In the genomic region with DNA sequence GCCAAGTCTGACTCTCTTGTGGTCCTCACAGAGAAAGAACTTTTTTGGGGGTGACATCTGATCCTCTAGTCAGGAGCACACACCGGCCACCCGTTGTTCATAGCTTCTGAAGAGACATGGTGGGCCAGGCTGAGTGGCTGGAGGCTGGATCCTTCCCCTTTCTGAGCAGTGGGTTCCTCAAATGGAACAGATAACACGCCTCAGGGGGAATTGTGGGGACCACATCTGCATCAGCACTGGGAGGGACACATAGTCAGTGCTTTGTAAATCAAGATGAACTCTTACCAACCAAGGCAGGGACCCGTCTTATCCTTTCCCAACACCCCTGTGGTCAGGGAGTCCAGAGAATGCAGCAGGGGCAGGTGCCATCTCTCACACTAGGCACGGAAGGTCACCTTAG, we compare ENCODE assay signal across 15 mouse cellular contexts. TPM values are rescaled to one million over a fixed set of nuclear protein-coding genes. Genes with fewer than 3 reads are reported as not detected.
"Had no signal": no experiment of that assay in that cellular context is flagged by ENCODE, and none has a peak within 500 bp of the region (broad histone marks: within the 10 kb centered on the region; RNA-seq: fewer than 3 reads in every experiment).

No protein-coding gene starts in this region.

- H3K9me3 ChIP-seq: limb, embryonic 13.5 days; midbrain, embryonic 10.5 days; neural tube, embryonic 15.5 days had no signal

- H3K4me2 ChIP-seq: limb, embryonic 13.5 days; neural tube, embryonic 15.5 days had no signal

- H3K27ac ChIP-seq: limb, embryonic 13.5 days; liver, embryonic 14.5 days; midbrain, embryonic 10.5 days; neural tube, embryonic 15.5 days; stomach, postnatal 0 days had no signal

- H3K4me3 ChIP-seq: limb, embryonic 13.5 days; midbrain, embryonic 10.5 days; myocyte; neural tube, embryonic 15.5 days had no signal

- H3K9ac ChIP-seq: limb, embryonic 13.5 days; liver, embryonic 14.5 days; neural tube, embryonic 15.5 days had no signal

- H3K36me3 ChIP-seq: limb, embryonic 13.5 days; midbrain, embryonic 10.5 days; neural tube, embryonic 15.5 days had no signal

- DNase-seq: kidney, adult 18-20 months; kidney, postnatal 10 days; left cerebral cortex, postnatal 4 days; midbrain, embryonic 14.5 days; right cerebral cortex, adult 18-20 months; right cerebral cortex, postnatal 25 days; thymus, postnatal 4 days had no signal

- ATAC-seq: inflammation-experienced regulatory T-cells, adult 6 months had no signal

RNA-seq across cellular contexts. Expression of a gene that starts 3.1 kb away (rescaled TPM):
- polyA plus RNA-seq: inflammation-experienced regulatory T-cells, adult 6 months had no signal

RNA-seq across cellular contexts. Expression of a gene that starts 13.3 kb away (rescaled TPM):
- polyA plus RNA-seq: midbrain, embryonic 10.5 days; myocyte; neural tube, embryonic 11.5 days had no signal

RNA-seq across cellular contexts. Expression of a gene that starts 22.4 kb away (rescaled TPM):
- polyA plus RNA-seq: inflammation-experienced regulatory T-cells, adult 6 months had no signal
